Mouse (Mus musculus): ENCODE measurements around the gene Mmp14. TPM values are rescaled to one million over a fixed set of nuclear protein-coding genes. Genes with fewer than 3 reads are reported as not detected.

The Mmp14 gene
- polyA plus RNA-seq, 1 experiment from 2014 or later, result 120 TPM

GRCm38 (mm10) chr14:54441365-54441764, 10.0 kb downstream of the Mmp14 start:
- ATAC-seq (ENCODE audit: insufficient read depth, low FRiP score), result no peak
- Histone ChIP-seq H3K27ac (ENCODE audit: low read length) (no peak overlapping the region), H3K27me3 (ENCODE audit: control insufficient read depth, insufficient read depth, low read length) (no peaks in the 10 kb centered on the region), H3K9me3 (replicated peaks; ENCODE audit: control insufficient read depth, low read length) (no peaks in the 10 kb centered on the region), H3K4me3 (replicated peaks; ENCODE audit: low read length) (no peak overlapping the region), H3K4me2 (ENCODE audit: low read depth, low read length) (no peak overlapping the region), H3K9ac (ENCODE audit: low read length) (no peak overlapping the region), H3K4me1 (ENCODE audit: control insufficient read depth, insufficient read depth, low read length) (peaks cover 16% of the 10 kb centered on the region), H3K36me3 (ENCODE audit: control insufficient read depth, insufficient read depth, low read length) (peaks cover 16% of the 10 kb centered on the region)
- 73% methylated on average over 4 of the region's 4 CpGs for WGBS

DNA sequence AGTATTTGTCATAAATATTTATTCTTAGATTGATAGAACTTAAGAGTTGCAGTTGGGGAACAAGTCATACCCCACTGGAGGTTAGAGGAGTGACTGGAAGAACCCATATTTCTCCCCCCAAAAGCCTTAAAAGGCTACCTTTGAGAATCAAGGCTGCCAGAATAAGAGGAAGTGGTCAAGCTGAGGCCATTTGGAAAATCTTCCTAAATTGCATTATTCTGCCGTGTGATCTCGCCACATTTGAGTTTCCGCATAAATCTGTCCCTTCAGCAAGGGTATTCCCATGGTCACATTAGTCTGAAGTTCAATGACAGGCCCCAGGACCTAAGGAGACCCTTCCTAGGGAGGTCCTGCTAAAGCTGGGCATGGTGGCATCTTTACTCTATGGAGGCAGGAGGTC, 11.1 kb downstream of the Mmp14 start:
- 79% methylated on average over 3 of the region's 3 CpGs for WGBS
- no peaks in the 10 kb centered on the region for H3K9me3 ChIP-seq (replicated peaks; ENCODE audit: control insufficient read depth, low read length)
- H3K4me2 ChIP-seq (ENCODE audit: low read depth, low read length), result no peak overlapping the region
- ATAC-seq (ENCODE audit: insufficient read depth, low FRiP score), result no peak
- no peaks in the 10 kb centered on the region for H3K27me3 ChIP-seq (ENCODE audit: control insufficient read depth, insufficient read depth, low read length)
- peaks cover 8% of the 10 kb centered on the region for H3K36me3 ChIP-seq (ENCODE audit: control insufficient read depth, insufficient read depth, low read length)
- peak overlapping the region; percentile 94 for H3K27ac ChIP-seq (ENCODE audit: low read length)
- no peak overlapping the region for H3K4me3 ChIP-seq (replicated peaks; ENCODE audit: low read length)
- H3K9ac ChIP-seq (ENCODE audit: low read length), result no peak overlapping the region
- peaks cover 16% of the 10 kb centered on the region for H3K4me1 ChIP-seq (ENCODE audit: control insufficient read depth, insufficient read depth, low read length)

DNA sequence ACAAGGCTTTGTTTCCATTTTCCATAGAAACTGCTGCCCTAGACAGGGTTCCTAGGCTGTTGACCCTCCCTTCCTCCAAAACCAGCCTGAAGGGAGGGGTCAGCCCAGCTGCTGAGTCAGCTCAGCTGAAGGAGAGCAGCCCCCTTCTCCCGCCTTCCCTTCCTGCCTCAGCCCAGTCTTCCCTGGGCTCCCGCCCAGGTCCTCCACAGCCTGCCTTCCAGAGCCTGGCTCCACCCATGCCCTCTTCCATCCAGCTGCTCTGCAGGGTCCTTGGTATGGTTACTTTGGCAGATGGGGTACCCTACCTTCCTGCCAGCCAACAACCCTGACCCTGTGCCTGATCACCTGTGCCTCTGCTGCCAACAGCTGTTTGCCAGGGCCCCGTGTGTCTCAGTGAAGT, 11.8 kb downstream of the Mmp14 start:
- Histone ChIP-seq H3K4me2 (ENCODE audit: low read depth, low read length) (peak overlapping the region; percentile 14; the same call in 1 of the 2 replicates), H3K9ac (ENCODE audit: low read length) (peak overlapping the region; percentile 37; the same call in 1 of the 2 replicates), H3K27me3 (ENCODE audit: control insufficient read depth, insufficient read depth, low read length) (no peaks in the 10 kb centered on the region), H3K4me3 (replicated peaks; ENCODE audit: low read length) (no peak overlapping the region), H3K4me1 (ENCODE audit: control insufficient read depth, insufficient read depth, low read length) (peaks cover 16% of the 10 kb centered on the region), H3K36me3 (ENCODE audit: control insufficient read depth, insufficient read depth, low read length) (peaks cover 8% of the 10 kb centered on the region), H3K27ac (ENCODE audit: low read length) (peak overlapping the region; percentile 94), H3K9me3 (replicated peaks; ENCODE audit: control insufficient read depth, low read length) (no peaks in the 10 kb centered on the region)
- 17% methylated on average over 3 of the region's 3 CpGs for WGBS
- ATAC-seq (ENCODE audit: insufficient read depth, low FRiP score), result peak; percentile 86

GRCm38 (mm10) chr14:54443712-54444618, 12.6 kb downstream of the Mmp14 start:
- no peak overlapping the region; the same call in 1 of the 2 replicates for H3K9ac ChIP-seq (ENCODE audit: low read length)
- H3K36me3 ChIP-seq (ENCODE audit: control insufficient read depth, insufficient read depth, low read length), result peaks cover 8% of the 10 kb centered on the region
- H3K4me2 ChIP-seq (ENCODE audit: low read depth, low read length), result 0 out of 2 replicates have a peak overlapping the region, but pooled peaks have one; percentile 14
- H3K9me3 ChIP-seq (replicated peaks; ENCODE audit: control insufficient read depth, low read length), result no peaks in the 10 kb centered on the region
- H3K4me1 ChIP-seq (ENCODE audit: control insufficient read depth, insufficient read depth, low read length), result peaks cover 16% of the 10 kb centered on the region
- ATAC-seq (ENCODE audit: insufficient read depth, low FRiP score), result peak; percentile 69; the same call in 1 of the 2 replicates
- H3K4me3 ChIP-seq (replicated peaks; ENCODE audit: low read length), result no peak overlapping the region
- H3K27ac ChIP-seq (ENCODE audit: low read length), result peak overlapping the region; percentile 94
- H3K27me3 ChIP-seq (ENCODE audit: control insufficient read depth, insufficient read depth, low read length), result no peaks in the 10 kb centered on the region
- WGBS, result 56% methylated on average over 15 of the region's 15 CpGs

DNA sequence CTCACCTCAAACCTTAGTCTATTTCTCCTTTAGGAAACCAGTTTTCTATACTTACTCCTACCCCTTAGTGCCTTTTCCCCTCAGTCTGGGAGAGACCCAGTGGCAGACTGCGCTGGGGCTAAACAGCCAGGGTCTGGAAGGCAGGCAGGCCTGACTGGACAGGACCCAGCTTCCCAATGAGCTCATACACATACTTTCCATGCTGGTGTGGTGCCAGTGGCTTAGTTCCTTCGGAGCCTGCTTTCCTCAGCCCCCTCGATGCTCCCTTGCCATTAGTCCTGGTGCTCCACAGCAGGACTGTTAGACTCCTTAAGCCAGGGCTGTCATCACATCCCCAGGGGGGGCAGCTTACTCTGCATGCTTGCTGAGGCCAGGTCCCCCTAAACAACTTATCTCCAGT, 14.1 kb downstream of the Mmp14 start:
- Histone ChIP-seq H3K4me1 (ENCODE audit: control insufficient read depth, insufficient read depth, low read length) (peaks cover 16% of the 10 kb centered on the region), H3K27ac (ENCODE audit: low read length) (peak overlapping the region; percentile 35; the same call in 1 of the 2 replicates), H3K4me2 (ENCODE audit: low read depth, low read length) (no peak overlapping the region), H3K4me3 (replicated peaks; ENCODE audit: low read length) (no peak overlapping the region), H3K27me3 (ENCODE audit: control insufficient read depth, insufficient read depth, low read length) (no peaks in the 10 kb centered on the region), H3K36me3 (ENCODE audit: control insufficient read depth, insufficient read depth, low read length) (0 out of 2 replicates have a peak, but pooled peaks cover under 1% of the 10 kb centered on the region), H3K9me3 (replicated peaks; ENCODE audit: control insufficient read depth, low read length) (no peaks in the 10 kb centered on the region), H3K9ac (ENCODE audit: low read length) (no peak overlapping the region)
- ATAC-seq (ENCODE audit: insufficient read depth, low FRiP score), result no peak
- 53% methylated on average over 3 of the region's 3 CpGs for WGBS

DNA sequence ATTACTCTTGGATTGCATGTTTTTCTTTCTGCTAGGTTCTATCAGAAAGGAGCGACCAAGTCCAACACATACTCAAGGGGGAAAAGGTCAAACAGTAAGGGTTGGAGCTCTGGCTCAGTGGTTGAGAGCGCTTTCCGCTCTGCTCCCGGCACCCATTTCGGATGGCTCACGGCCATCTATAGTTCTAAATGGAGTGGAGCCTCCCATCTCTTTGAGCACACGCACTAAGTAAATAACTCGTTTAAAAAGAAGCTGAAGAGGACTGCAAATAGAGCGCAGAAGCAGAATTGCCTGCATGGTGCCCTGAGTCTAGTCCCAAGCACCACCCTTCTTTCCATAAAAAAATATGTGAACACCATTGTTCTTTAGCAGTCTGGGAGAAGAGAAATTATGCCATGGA, 22.2 kb downstream of the Mmp14 start:
- ATAC-seq (ENCODE audit: insufficient read depth, low FRiP score), result no peak
- no peak overlapping the region for H3K27ac ChIP-seq (ENCODE audit: low read length)
- H3K27me3 ChIP-seq (ENCODE audit: control insufficient read depth, insufficient read depth, low read length), result no peaks in the 10 kb centered on the region
- no peaks in the 10 kb centered on the region; the same call in 1 of the 2 replicates for H3K4me1 ChIP-seq (ENCODE audit: control insufficient read depth, insufficient read depth, low read length)
- 70% methylated on average over 9 of the region's 9 CpGs for WGBS
- no peaks in the 10 kb centered on the region for H3K9me3 ChIP-seq (replicated peaks; ENCODE audit: control insufficient read depth, low read length)
- no peak overlapping the region for H3K9ac ChIP-seq (ENCODE audit: low read length)
- H3K36me3 ChIP-seq (ENCODE audit: control insufficient read depth, insufficient read depth, low read length), result no peaks in the 10 kb centered on the region
- H3K4me2 ChIP-seq (ENCODE audit: low read depth, low read length), result no peak overlapping the region
- no peak overlapping the region for H3K4me3 ChIP-seq (replicated peaks; ENCODE audit: low read length)

DNA sequence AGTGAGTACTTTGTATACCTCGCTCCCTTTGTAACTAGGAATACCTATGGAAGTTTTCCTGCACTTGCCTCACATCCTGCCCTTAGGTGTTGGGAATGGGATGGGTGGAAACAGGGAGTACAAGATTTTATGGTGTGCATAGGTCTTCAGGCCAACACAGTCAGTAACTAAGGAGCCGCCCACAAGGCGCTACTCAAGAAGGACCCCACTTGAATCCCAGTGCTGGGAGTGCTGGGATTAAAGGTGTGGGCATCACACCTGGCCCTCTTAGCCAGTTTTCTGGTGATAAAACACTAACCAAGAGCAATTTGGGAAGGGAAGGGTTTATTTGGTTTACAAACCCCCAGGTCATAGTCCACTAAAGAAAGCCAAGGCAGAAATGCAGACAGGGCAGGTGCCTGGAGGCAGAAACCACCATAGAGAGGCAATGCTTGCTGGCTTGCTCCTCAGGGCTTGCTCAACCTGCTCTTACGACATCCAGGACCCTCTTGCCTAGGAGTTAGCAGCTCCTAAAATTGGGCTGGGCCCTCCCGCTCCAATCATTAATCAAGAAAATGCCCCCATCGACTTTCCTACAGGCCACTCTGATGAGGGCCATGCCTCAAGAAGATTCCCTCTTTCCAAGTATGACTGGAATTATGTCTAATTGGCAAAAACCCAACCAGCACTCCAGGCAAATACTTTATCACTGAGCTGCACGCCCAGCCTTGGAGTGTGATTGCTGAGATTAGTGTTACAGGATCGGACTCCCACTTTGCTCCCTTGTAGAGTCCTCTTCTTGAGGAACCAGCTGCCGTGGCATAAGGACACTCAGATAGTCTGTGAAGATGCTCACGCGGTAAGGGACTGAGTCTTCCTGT, 23.5 kb downstream of the Mmp14 start:
- Histone ChIP-seq H3K9me3 (replicated peaks; ENCODE audit: control insufficient read depth, low read length) (no peaks in the 10 kb centered on the region), H3K27me3 (ENCODE audit: control insufficient read depth, insufficient read depth, low read length) (no peaks in the 10 kb centered on the region), H3K9ac (ENCODE audit: low read length) (no peak overlapping the region), H3K4me1 (ENCODE audit: control insufficient read depth, insufficient read depth, low read length) (no peaks in the 10 kb centered on the region; the same call in 1 of the 2 replicates), H3K4me3 (replicated peaks; ENCODE audit: low read length) (no peak overlapping the region), H3K36me3 (ENCODE audit: control insufficient read depth, insufficient read depth, low read length) (no peaks in the 10 kb centered on the region), H3K4me2 (ENCODE audit: low read depth, low read length) (no peak overlapping the region), H3K27ac (ENCODE audit: low read length) (no peak overlapping the region)
- peak; percentile 21; the same call in 1 of the 2 replicates for ATAC-seq (ENCODE audit: insufficient read depth, low FRiP score)
- WGBS, result 58% methylated on average over 11 of the region's 11 CpGs

DNA sequence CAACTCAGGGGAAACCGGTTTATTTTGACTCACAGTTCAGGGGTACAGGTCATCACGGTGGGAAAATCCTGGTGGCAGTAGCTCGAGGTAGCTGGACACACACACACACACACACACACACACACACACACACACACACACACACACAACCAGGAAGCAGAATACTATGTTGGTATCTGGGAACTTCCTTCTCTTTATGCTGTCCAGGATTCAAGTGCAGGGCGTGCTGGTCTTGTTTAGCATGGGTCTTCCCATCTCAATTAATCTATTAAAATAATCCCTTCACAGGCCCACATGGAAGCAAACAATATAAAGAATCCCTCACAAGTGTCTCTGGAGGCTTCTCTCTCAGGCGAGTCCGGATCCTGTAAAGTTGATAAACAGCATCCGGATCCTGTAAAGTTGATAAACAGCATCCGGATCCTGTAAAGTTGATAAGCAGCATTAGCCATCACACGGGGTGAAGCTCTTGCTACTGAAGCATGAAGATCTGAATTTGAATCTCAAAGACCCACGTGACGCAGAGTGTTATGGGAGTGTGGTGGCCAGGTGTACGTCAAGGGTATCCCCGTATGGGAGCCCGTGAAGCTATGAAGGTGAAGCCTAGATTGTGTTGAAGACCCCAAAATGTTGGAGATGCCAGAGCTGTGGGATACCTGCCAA, 26.6 kb downstream of the Mmp14 start:
- Histone ChIP-seq H3K9ac (ENCODE audit: low read length) (no peak overlapping the region), H3K27me3 (ENCODE audit: control insufficient read depth, insufficient read depth, low read length) (no peaks in the 10 kb centered on the region), H3K4me3 (replicated peaks; ENCODE audit: low read length) (no peak overlapping the region), H3K27ac (ENCODE audit: low read length) (no peak overlapping the region), H3K36me3 (ENCODE audit: control insufficient read depth, insufficient read depth, low read length) (no peaks in the 10 kb centered on the region), H3K4me1 (ENCODE audit: control insufficient read depth, insufficient read depth, low read length) (no peaks in the 10 kb centered on the region; the same call in 1 of the 2 replicates), H3K4me2 (ENCODE audit: low read depth, low read length) (no peak overlapping the region), H3K9me3 (replicated peaks; ENCODE audit: control insufficient read depth, low read length) (no peaks in the 10 kb centered on the region)
- no peak for ATAC-seq (ENCODE audit: insufficient read depth, low FRiP score)
- 82% methylated on average over 14 of the region's 14 CpGs for WGBS
